Mouse (Mus musculus) testis, adult 2 months (tissue): ENCODE data around the gene Igsf9.

Experiments used
- CTCF ChIP-seq: fragments of 200-500 bp; IDR thresholded peaks from 2 replicates; pipeline ENCODE4 v1.5.1; 2012; ENCODE audit warnings: low read depth, mild to moderate bottlenecking, inconsistent platforms, low read length, moderate library complexity; ENCODE audit not compliant: control insufficient read depth, insufficient read depth, insufficient replicate concordance
- POLR2A ChIP-seq: fragments of 200-500 bp; IDR thresholded peaks from 2 replicates; pipeline ENCODE4 v1.6.1; 2012; ENCODE audit warnings: low read depth, mild to moderate bottlenecking, inconsistent platforms, low read length, moderate library complexity; ENCODE audit not compliant: control insufficient read depth

- TF ChIP-seq CTCF (no peak), POLR2A (no peak)
Observed at GRCm38 (mm10) chr1:172488831-172489230, 7.2 kb downstream of the Igsf9 start.
